Mouse (Mus musculus) testis, adult 2 months (tissue): ENCODE measurements around the gene Gm44596.

Experiments
- CTCF ChIP-seq: fragments of 200-500 bp; IDR thresholded peaks from 2 replicates; pipeline ENCODE4 v1.5.1; 2012; ENCODE audit warnings: low read depth, mild to moderate bottlenecking, inconsistent platforms, low read length, moderate library complexity; ENCODE audit not compliant: control insufficient read depth, insufficient read depth, insufficient replicate concordance
- POLR2A ChIP-seq: fragments of 200-500 bp; IDR thresholded peaks from 2 replicates; pipeline ENCODE4 v1.6.1; 2012; ENCODE audit warnings: low read depth, mild to moderate bottlenecking, inconsistent platforms, low read length, moderate library complexity; ENCODE audit not compliant: control insufficient read depth

GRCm38 (mm10) chr6:128337467-128337866, 37.8 kb upstream of the Gm44596 start:
- TF ChIP-seq CTCF: no peak
- TF ChIP-seq POLR2A: no peak
